Mouse (Mus musculus): ENCODE measurements around the gene Polm.
"Not testable (repeated sequence)": the region's sequence is repeated elsewhere in the genome, so short reads cannot be mapped to it uniquely, and the experiment has no call there.

Gene Polm

DNA sequence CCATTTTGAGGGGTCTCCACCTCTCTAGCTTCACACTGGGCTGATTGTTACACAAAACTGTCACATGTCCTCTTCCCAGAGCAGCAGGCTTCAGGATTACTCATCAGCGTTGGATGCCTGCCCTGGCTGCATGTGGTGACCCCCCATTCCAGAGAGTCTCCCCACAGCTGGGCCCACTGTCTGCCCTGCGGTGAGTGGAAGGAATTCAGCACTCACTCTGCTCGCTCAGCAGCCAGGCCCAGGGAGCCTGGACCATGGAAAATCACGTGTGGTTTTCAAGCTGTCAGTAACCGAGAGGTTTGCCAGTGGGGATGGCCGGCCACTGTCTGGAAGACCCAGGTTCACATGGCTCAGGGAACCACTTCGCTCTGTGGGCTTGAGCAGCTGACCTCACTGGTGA lies 18.1 kb upstream of the Polm start:
- DNase-seq (ENCODE audit: low spot score in 2 of 2), result peak in 1 of 2 experiments; percentile 42

DNA sequence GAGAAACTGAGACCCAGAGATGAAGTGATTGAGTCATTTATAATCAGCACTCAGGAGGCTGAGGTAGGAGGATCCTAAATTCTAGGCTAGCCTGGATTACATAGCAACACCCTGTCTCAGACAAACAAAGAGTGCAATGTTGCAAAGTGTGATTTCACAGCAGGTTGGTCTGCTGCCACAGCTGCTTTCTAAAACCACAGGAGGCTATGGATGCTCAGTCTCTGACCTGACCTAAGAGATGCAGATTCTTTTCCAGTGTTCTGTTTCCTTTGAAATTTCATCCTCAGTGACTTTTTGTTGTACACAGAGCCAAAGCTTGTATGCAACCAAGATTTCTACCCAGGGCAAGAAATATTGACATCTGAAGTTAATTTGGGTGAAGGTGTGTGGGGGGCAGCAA lies 17.7 kb upstream of the Polm start:
- DNase-seq (ENCODE audit: low spot score in 2 of 2), result no peak

DNA sequence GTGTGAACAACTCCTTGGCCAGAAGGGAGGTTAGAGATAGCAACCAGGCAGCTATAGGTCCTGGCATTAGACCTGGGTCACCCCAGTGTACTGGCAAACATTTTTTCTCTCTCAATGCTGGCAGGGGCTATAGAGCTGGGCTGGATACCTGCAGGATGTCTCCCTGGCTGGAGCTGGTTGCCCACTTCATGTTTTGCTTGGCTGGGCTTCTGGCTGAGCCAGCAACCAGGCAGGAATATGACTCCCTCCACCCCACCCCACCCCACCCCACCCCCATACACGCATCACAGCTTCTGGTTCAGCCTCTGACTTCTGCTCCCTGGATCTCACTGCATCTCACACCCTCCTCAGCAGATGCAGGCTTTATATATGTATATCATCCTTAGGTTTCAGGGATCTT lies 14.5 kb upstream of the Polm start:
- no peak for DNase-seq (ENCODE audit: low spot score in 2 of 2)

DNA sequence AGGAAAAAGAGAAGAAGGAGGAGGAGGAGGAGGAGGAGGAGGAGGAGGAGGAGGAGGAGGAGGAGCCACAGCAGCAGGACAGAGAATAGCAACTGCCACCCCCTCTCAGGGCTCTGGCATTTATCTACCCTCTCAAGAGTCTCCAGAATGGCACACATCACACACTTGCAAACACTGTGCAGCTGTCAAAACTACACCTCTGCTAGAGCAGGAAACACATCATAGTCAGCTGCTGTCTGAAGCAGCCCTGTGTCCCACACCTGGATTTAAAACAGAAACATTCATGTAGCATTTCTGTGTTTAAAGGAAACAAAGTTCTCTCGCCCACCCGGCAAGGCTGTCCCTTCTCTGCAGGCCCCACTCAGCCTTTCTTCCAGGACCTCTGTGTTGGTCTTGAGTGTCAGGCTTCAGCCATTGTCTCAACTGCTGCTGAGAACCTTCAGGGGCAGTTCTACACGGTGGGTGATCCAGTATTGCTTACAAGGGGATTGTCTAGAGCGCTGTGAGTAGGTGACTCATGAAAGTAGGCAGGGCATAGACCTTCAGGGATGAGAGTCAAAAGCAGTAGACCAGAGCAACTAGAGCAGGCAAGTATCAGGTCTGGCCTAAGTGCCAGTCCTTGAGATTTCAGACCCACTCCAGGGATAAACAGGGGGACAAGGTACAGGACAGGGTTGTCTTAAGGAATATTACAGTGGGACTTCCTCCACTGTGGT lies 13.4 kb upstream of the Polm start:
- no peak for DNase-seq (ENCODE audit: low spot score in 2 of 2)

DNA sequence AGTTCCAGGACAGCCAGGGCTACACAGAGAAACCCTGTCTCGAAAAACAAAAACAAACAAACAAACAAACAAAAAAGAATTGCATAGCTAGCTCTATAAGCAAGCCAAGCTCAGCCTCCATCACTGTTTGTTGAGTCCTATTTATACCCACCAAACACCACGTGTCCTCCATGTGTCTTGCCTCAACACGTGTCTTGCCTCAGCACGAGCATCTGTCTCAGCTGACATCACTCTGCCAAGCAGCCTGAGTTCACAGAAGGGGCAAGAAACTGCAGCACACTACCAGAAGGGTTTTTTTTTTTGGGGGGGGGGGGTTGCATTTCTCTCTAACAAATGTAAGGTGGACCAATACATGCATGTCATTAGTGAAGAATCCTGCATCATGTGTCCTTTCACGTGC lies 12.6 kb upstream of the Polm start:
- DNase-seq (ENCODE audit: low spot score in 2 of 2), result no peak

DNA sequence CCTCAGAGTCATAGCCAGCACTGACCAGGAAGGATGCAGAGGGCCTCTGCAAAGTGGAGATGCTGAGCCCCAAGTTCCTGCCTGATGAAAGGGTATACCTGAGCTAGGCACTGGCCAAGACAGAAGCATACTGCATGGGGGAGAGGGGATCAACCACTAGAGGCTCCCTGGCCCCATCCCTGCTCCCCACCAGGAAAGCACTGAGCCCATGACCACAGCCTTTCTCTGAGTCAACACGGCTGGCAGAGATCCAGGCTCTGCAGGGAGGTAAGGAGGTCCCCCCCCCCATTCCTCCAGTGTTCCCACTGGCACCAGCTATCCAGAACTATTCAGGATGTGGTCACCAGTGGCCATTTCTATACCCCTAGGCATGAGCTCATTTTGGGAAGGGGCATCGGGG lies 11.5 kb upstream of the Polm start:
- no peak for DNase-seq (ENCODE audit: low spot score in 2 of 2)

DNA sequence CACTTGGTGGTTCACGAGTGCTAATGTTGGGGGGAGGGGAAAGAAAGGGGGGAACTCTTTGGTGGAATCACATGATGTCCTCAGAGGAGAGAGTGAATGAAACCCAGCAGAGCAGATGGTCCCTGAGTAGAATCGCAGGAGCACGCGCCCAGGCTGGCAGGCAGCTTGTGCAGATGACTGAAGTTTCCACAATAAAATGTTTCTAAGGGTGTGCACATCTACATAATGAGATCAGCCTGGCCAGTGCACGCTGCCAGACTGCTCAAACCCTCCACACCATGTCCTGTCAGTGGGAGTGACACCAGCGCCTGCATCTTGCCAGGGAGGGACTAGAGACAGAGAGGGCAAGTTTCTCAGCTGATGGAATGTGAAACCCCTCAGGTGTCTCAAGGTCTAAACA lies 10.9 kb upstream of the Polm start:
- peak in 1 of 2 experiments; percentile 52 for DNase-seq (ENCODE audit: low spot score in 2 of 2)

DNA sequence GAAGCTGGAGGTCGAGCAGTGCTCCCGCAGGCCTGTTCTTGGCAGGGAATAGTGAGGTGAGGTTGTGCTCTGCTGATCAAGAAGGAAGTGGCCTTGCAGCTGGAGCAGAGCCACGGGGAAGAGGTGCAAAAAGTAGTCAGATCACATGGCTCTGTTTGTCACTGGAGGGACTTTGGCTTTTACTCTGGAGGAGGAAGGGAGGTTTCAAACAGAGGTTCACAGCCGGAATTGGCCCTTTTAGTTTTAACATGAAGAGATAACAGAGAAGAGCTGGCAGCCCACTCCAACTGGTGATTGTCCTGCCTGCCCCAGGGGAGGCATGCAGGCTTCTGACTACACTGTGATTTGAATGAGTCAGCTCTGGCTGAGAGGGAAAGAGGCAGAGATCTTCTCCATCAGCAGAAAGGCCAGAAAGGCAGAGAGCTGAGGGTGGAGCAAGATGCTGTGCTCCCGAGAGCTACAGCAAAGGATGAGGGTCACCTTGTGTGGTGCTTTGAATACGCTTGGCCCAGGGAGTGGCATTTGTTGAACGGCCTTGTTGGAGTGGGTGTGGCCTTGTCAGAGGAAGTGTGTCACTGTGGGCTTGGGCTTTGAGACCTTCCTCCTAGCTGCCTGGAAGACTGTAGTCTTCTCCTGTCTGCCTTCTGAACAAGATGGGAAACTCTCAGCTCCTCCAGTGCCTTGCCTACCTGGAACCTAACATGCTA lies 9.0 kb upstream of the Polm start:
- no peak for DNase-seq (ENCODE audit: low spot score in 2 of 2)

DNA sequence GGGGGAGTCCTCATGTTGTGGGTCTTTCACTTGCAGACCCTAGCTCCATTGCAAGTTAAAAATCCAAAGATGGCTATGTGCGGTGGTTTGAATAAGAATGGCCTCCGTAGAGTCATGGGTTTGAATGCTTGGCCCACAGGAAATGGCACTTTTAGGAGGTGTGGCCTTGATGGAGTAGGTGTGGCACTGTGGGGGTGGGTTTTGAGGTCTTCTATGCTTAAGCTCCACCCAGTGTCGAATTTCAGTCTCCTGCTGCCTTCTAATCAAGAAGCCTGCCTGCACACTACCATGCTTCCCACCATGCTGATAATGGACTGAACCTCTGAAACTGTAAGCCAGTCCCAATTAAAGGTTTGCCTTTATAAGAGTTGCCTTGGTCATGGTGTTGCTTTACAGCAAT lies 5.3 kb upstream of the Polm start:
- no peak for DNase-seq (ENCODE audit: low spot score in 2 of 2)

DNA sequence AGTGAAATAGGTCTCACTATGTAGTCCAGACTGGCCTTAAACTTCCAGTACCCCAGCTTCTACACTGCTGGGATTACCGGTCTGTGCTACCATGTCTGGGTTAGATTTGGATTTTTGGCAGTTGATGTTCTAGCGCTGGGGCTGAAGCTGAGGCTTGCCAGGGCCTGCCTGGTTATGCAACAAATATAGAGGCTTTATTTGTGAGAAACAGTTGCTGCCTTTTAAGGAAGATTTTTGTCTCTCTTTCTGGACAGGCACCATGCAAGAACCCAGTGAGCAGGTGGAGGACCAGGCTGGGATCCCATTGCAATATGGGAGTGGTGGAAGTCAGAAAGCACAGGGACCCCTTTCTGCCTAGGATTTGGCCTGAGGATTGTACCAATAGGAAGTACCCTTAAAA lies 3.9 kb upstream of the Polm start:
- no peak for DNase-seq (ENCODE audit: low spot score in 2 of 2)

DNA sequence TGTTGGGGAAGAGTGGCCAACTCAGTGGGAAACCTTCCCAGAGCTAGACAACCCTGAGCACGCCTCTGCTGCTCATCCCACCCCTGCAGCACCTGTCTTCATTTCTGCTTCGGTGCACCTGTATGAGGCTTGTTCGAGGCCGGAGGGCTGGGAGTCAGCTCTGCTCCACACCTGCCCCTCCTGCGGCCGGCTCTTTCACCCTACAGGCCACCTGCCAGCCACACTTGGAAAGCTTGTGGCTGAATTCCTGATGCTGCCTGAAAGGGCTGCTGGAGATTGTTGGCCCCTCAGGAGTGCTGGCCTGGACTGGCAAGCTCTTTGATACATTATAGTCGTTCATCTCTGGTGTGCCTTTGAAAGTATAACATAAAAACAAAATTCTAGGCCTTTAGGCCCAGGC lies 2.5 kb upstream of the Polm start:
- DNase-seq (ENCODE audit: low spot score in 2 of 2), result no peak

DNA sequence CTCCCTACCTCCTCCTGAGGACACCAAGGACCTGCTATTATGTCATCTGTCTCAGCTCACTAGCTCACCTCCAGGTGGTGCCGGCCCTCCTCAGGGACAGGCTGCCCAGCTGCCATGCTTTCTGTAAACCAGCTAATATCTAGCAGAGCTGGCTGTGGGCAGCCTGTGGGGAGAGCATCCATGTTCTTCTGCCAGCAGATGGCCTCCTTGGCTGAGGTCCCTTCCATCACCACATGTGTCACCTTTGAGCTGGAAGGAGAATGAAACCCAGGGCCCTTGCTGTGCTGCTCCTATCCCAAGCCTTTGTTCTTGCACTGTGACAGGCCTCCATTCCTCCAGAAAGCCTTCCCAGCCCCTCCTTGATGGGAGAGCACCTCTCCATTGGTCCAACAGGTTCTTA lies 1.7 kb downstream of the Polm start:
- DNase-seq (ENCODE audit: low spot score in 2 of 2), result no peak

DNA sequence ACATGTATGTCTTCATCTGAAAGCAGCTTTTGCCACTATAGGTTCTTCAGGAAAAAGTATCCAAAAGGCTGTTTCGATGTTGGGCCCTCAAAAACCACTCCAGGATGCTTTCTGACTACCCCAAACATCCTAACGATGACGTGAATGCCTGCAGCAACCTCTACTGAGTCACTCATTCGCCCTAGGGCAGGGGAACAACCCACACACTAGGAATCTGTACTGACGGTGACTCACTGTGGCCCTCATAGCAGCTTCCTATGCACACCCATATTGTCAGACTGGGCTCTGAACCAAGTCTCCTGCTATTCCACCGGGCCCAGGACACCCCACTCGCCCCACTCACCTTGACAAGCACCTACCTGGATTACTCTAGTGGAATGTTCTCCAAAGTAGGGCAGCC lies 2.8 kb downstream of the Polm start:
- no peak for DNase-seq (ENCODE audit: low spot score in 2 of 2)

DNA sequence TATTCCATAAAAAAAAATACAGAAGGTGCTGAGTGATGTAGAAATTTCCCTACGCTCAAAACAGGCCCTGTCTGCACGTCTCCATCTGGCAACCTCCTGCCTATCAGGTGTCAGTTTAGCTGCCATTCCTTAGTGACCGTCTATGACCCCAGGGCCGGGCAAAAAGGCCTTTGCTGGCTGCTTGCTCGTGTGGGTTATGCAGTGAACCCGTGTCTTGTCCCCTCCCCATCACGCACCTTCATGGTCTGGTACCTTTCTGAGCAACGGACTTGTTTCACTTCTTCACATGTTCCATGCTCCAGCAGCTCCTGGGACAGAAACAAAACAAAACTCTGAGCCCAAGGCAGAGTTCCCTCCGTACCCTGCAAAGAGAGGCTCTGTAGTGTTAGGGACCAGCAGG lies 3.3 kb downstream of the Polm start:
- DNase-seq (ENCODE audit: low spot score in 2 of 2), result no peak

DNA sequence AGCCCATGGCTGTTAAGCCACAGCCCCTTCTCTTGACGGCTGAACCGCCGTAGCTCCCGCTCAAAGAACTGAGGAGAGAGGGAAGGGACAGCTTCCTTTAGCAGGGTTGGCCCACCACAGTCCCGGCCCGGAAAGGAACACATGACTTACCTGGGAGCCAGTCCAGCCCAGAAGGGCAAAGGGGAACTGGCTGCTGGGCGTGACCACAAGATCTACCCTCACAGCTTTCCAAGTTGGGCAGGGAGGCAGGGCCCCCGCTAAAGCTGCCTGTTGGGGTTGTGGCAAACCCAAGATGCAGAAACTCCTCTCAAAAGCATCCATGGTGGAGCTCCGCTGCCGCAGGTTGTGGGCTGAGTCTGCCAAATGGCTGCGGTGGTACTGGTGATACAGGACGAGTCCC lies 8.5 kb downstream of the Polm start:
- DNase-seq (ENCODE audit: low spot score in 2 of 2), result no peak

DNA sequence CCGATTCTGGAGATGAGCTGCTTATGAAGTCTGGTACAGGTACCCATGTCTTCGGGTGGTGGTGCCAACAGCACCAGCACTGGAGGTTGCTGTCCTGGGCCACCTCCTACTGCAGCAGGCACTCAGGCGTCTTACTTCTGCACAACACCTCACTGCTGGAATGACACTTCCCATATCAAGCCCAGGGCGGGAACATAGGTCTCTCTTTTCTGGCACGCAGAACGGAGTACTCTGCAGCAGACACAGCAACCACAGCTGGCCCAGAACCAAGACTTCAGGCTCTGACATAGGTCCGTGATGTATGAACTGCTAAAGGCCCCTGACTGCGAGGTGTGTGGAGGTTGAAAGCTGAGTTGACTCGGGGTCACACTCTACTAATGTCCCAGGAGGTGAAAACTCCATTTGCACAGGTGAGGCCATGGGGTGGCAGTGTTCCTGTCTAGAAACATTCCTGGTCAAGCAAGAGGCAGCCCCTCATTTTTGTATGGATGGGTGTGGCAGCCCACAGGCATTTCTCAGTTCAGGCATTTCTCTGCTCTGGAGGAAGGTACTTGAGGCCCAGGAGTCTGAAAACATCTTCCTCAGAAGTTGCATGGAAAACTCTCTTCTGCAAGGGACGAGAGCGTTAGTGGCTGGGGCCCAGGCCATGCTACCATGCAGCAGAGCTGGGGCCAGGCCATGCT lies 9.2 kb downstream of the Polm start:
- DNase-seq (ENCODE audit: low spot score in 2 of 2), result no peak

DNA sequence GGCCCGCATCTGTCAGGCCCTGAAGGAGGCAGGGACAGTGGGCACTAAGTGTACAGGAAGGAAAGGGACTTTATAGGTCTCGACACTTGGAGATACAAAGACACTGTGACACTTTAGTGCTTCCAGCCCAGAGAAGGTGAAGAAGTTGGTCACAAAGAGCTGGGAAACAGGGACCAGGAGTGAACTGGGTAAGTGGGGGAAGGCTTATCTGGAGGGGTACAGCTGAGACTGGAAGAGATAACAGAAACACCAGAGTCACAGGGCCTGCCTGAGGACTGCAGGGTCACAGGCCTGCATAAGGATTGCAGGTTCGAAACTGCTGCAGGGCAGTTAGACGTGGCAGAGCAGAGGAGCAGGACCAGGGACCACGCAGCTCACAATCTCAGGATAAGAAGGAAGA lies 9.9 kb downstream of the Polm start:
- no peak for DNase-seq (ENCODE audit: low spot score in 2 of 2)

DNA sequence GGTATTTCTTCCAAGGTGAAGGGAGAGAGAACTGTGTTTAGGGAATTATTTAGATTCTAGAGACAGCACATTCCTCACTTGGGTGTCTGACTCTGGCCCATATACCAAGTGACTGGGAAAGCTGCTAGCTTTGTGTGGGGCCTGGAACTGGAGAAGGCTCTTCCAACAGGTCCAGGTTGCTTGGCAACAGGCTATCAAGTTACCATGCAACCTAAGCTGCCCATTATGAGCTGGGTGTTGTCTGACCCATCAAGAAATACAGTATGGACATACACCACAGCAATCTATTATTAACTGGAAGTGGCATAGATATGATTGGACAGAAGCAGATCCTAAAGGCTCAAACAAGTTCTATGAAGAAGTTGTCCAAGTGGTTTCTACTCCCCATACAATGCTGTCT lies 12.4 kb downstream of the Polm start:
- no peak for DNase-seq (ENCODE audit: low spot score in 2 of 2)

DNA sequence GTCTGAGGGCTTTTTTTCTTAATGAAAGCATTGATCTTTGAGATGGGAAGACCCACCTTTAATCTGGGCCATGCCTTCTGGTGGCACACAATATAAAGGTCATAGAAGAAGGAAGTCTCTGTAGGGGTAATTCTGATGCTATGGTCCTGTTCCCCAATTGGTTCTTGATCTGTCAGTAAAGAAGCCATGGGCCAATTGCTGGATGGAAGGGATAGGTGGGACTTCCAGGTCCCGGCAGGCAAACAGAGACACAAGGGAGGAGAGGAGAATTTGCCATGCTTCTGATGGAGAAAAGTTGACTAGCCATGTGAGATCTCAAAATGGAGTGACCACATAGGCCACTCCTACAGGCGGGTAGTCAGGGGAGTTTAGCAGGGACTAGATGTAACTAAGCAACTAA lies 18.6 kb downstream of the Polm start:
- no peak for DNase-seq (ENCODE audit: low spot score in 2 of 2)

DNA sequence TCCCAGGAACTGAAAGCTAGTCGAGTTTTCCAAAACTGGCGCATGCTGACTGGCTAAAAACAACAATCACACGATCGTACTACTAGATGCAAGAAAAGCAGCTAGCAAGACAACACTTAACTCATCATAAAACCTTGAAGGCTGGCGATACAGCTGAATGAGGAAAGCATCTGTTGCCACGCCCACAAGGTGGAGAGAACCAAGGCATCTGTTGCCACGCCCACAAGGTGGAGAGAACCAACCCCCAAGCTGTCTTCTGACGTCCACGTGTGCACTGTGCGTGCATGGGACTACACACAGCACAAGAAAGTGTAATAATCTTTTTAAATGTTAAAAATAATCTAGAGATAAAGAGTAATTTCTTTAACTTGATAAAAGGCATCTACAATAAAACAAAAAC lies 24.4 kb downstream of the Polm start:
- DNase-seq (ENCODE audit: low spot score in 2 of 2), result no peak

DNA sequence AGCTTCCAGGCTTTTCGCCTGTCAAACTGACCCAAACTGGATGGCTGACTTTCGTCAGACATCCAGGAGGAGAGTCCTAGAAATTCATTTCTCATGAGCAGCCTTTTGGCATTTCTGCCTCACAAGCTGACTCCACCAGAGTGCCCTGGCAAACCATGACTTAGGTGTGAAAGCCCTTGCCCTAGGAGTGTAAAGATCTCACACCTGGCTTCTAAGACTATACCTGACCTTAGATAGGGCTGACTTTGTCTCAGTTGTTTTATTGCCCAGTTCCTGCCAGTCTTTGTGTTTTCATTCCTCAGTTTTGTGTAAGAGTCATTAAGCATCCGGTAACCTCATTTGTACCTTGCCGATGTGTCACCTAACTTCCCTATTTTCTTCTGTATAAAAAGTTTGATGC lies 28.3 kb downstream of the Polm start:
- not testable (repeated sequence) for DNase-seq (ENCODE audit: low spot score in 2 of 2)

DNA sequence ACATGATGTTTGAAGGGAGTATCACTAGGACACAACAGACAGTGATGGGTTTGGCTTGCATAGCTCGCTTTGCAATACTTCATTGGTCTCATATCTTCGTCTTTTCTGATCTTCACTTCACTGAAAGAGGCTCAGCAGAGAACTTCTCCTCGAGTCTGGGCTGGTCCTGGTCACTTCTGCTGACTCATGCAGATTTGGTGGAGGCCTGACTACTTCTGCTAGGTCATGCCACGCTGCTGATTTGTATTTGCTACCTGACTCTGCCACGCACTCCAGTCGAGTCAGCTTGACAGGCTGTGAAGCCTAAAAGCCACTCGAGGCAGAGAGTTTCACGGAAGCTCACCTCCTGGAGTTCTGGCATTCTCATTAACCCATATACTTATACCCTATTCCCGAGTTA lies 29.9 kb downstream of the Polm start:
- no peak for DNase-seq (ENCODE audit: low spot score in 2 of 2)

DNA sequence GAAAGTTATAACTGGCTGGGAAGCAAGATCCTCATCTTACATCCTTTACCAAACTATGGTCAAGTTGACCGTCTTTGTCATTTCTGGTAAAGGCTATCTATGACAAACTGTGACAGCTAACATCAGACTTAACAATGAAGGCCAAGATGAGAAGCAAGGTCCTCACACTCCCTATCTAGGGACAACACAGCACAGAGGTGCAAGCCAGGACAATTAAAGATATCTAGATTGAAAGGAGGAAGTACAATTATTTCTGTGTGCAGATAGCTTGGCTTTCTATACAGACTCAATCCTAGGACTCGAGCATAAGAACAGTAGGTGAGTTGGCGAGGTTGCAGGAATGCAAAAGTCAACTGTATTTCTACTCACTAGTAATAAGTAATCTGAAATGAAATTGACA lies 32.1 kb downstream of the Polm start:
- no peak for DNase-seq (ENCODE audit: low spot score in 2 of 2)

Measured in frontal cortex, postnatal 10 days (tissue).